Mouse (Mus musculus): ENCODE results near the gene Anapc1. TPM values are rescaled to one million over a fixed set of nuclear protein-coding genes. Genes with fewer than 3 reads are reported as not detected.

Anapc1 gene
- total and polyA plus RNA-seq, 3 experiments: 51.7 to 146 (median 92.0) TPM

DNA sequence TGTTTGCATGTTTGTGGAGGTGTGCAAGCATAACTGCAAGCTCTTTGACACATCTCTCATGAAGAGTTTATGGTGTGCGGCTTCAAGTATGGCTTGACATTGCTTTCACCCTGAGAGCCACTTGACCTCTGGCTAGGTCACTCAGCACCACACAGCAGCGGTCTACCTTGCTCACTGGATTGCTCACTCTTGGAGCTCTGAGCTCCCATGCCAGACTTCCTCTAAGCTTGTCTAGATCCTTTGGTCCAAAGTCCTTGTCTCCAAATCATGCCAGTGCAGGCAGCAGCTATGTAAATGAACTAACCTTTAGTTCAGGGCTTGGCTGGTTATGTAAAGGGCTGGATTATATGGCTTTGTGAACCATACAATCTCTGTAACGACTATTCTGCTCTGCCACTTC is 9.2 kb upstream of the Anapc1 start:
- Histone ChIP-seq H3K9ac (ENCODE audit: insufficient read depth, low read depth) (no peak overlapping the region), H3K4me2 (ENCODE audit: insufficient read depth, low read depth, poor library complexity, severe bottlenecking) (no peak overlapping the region), H3K27me3 (replicated peaks) (no peaks in the 10 kb centered on the region), H3K27ac (ENCODE audit: insufficient read depth, low read depth) (no peak overlapping the region), H3K9me3 (replicated peaks; ENCODE audit: low read length) (no peaks in the 10 kb centered on the region), H3K36me3 (replicated peaks in 1 of 2; ENCODE audit: control insufficient read depth in 1 of 2, insufficient read depth in 1 of 2, low read length in 1 of 2) (no peaks in the 10 kb centered on the region), H3K4me1 (ENCODE audit: control insufficient read depth in 1 of 2, insufficient read depth in 2 of 2) (peaks cover 0 to 4% of the 10 kb centered on the region in 2 experiments; a peak in 2 of 4 replicates), H3K79me2 (replicated peaks; ENCODE audit: control insufficient read depth, extremely low read depth, insufficient read depth, poor library complexity, severe bottlenecking) (no peaks in the 10 kb centered on the region), H3K4me3 (replicated peaks in 1 of 3; ENCODE audit: low read depth in 2 of 3, low read length in 2 of 3, poor library complexity in 1 of 3) (no peak overlapping the region)
- in situ Hi-C loops (cut with MboI; ENCODE audit: low pct_ligation_motif_present, low pct_unique_long_range_greater_than_20kb, low sequenced_read_pairs): loop anchor here (5.0 to 25.0 kb wide), 2 partner anchors 121 to 566 kb away; partner anchors contain the start of gene Tmem87b
- dilution Hi-C loops (cut with MboI; ENCODE audit: extremely low pct_ligation_motif_present, extremely low pct_unique_long_range_greater_than_20kb, low sequenced_read_pairs): no loop called here
- no peak for DNase-seq (ENCODE audit: extremely low read depth)
- TF ChIP-seq HCFC1 (IDR thresholded peaks at IDR 0.05; ENCODE audit: low read depth, low read length): no peak
- no peak for TF ChIP-seq RAD21 (IDR thresholded peaks at IDR 0.05; ENCODE audit: low read depth, low read length)
- no peak for TF ChIP-seq EP300 (IDR thresholded peaks at IDR 0.05; ENCODE audit: low read length)
- no peak for TF ChIP-seq ELF1 (IDR thresholded peaks at IDR 0.05; ENCODE audit: low read depth, low read length)
- no peak for TF ChIP-seq E2F4 (IDR thresholded peaks at IDR 0.05; ENCODE audit: insufficient replicate concordance, low read depth, low read length)
- no peak for TF ChIP-seq MAZ (IDR thresholded peaks at IDR 0.05; ENCODE audit: low read depth, low read length)
- TF ChIP-seq MEF2A (IDR thresholded peaks at IDR 0.05; ENCODE audit: borderline replicate concordance, low read depth, low read length): no peak
- no peak for TF ChIP-seq UBTF (IDR thresholded peaks at IDR 0.05; ENCODE audit: low read depth, low read length)
- no peak for TF ChIP-seq ZC3H11A (IDR thresholded peaks at IDR 0.05; ENCODE audit: low read depth, low read length)
- no peak for TF ChIP-seq ZMIZ1 (IDR thresholded peaks at IDR 0.05; ENCODE audit: low read depth, low read length)
- TF ChIP-seq POLR2A (IDR thresholded peaks at IDR 0.05; ENCODE audit: low read depth, low read length): no peak
- TF ChIP-seq ETS1 (conservative IDR thresholded peaks at IDR 0.05; ENCODE audit: low read depth, low read length): no peak
- TF ChIP-seq TBP (conservative IDR thresholded peaks at IDR 0.05; ENCODE audit: low read depth, low read length): no peak
- TF ChIP-seq MYC (IDR thresholded peaks at IDR 0.05; ENCODE audit: low read depth, low read length): no peak

DNA sequence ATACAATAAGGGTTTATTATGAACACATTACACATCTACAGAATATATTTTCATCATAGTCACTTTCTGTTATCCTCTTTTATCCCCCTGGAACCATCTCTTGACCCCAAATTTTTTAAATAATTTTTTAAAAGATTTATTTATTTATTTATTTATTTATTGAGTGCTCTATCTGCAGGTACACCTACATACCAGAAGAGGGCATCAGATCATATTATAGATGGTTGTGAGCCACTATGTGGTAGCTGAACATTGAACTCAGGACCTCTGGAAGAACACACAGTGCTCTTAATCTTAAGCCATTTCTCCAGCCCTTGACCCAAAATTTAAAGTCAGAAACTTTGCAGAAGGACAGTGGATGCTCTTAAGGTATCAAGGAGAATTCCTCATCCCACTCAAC is 7.4 kb upstream of the Anapc1 start:
- dilution Hi-C loops (cut with MboI; ENCODE audit: extremely low pct_ligation_motif_present, extremely low pct_unique_long_range_greater_than_20kb, low sequenced_read_pairs) (no loop called here), in situ Hi-C loops (cut with MboI; ENCODE audit: low pct_ligation_motif_present, low pct_unique_long_range_greater_than_20kb, low sequenced_read_pairs) (loop anchor here (25.0 kb wide), 1 partner anchor 568 kb away; no protein-coding TSS in a partner anchor)
- TF ChIP-seq BHLHE40 (IDR thresholded peaks at IDR 0.05; ENCODE audit: low read depth, low read length): no peak
- peak in 1 of 2 experiments; percentile 42; a peak in 1 of 4 replicates for TF ChIP-seq CTCF (conservative IDR thresholded peaks at IDR 0.05 in 1 of 2, IDR thresholded peaks at IDR 0.05 in 1 of 2; ENCODE audit: low read depth in 2 of 2, low read length in 2 of 2)
- peak; percentile 3; the same call in 1 of the 2 replicates for TF ChIP-seq RAD21 (IDR thresholded peaks at IDR 0.05; ENCODE audit: low read depth, low read length)
- H3K9me3 ChIP-seq (replicated peaks; ENCODE audit: low read length): no peaks in the 10 kb centered on the region
- no peak overlapping the region for H3K4me3 ChIP-seq (replicated peaks in 1 of 3; ENCODE audit: low read depth in 2 of 3, low read length in 2 of 3, poor library complexity in 1 of 3)
- peak; percentile 10 for DNase-seq (ENCODE audit: extremely low read depth)
- peaks cover 0 to 5% of the 10 kb centered on the region in 2 experiments; a peak in 2 of 4 replicates for H3K4me1 ChIP-seq (ENCODE audit: control insufficient read depth in 1 of 2, insufficient read depth in 2 of 2)
- no peaks in the 10 kb centered on the region for H3K36me3 ChIP-seq (replicated peaks in 1 of 2; ENCODE audit: control insufficient read depth in 1 of 2, insufficient read depth in 1 of 2, low read length in 1 of 2)
- H3K4me2 ChIP-seq (ENCODE audit: insufficient read depth, low read depth, poor library complexity, severe bottlenecking): no peak overlapping the region
- H3K79me2 ChIP-seq (replicated peaks; ENCODE audit: control insufficient read depth, extremely low read depth, insufficient read depth, poor library complexity, severe bottlenecking): no peaks in the 10 kb centered on the region
- no peak overlapping the region for H3K27ac ChIP-seq (ENCODE audit: insufficient read depth, low read depth)
- H3K27me3 ChIP-seq (replicated peaks): no peaks in the 10 kb centered on the region
- H3K9ac ChIP-seq (ENCODE audit: insufficient read depth, low read depth): no peak overlapping the region

Data from CH12.LX (cell line).